Mouse (Mus musculus) ZHBTc4 (cell line): ENCODE measurements around the gene Daxx.
A peak's percentile ranks its signal among the peaks of the same experiment; 100 is the strongest.
"Not testable (repeated sequence)": the region's sequence is repeated elsewhere in the genome, so short reads cannot be mapped to it uniquely, and the experiment has no call there.

Source experiments
- DNase-seq: peaks from one replicate; pipeline ENCODE4 v3.0.0-alpha.2; 2011; ENCODE audit warnings: low read depth, low spot score

The Daxx gene

DNA sequence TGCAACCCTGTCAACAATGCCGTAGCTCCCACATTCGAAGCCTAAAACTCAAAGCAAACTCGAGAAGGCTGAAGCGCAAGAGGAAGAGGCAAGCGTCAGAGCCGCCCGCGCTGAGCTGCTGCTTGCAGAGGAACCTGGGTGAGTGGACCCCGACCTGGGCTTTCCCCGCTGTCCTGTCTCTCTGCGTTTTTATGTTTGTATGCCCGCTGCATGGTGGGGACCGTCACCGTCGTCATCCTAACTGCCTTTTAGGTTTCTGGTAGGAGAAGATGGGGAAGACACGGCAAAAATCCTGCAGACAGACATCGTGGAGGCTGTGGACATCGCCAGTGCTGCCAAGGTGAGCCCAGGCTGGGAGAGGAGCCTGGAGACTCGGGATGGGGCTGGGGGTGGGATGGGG is 32.2 kb downstream of the Daxx start:
- DNase-seq, result no peak

DNA sequence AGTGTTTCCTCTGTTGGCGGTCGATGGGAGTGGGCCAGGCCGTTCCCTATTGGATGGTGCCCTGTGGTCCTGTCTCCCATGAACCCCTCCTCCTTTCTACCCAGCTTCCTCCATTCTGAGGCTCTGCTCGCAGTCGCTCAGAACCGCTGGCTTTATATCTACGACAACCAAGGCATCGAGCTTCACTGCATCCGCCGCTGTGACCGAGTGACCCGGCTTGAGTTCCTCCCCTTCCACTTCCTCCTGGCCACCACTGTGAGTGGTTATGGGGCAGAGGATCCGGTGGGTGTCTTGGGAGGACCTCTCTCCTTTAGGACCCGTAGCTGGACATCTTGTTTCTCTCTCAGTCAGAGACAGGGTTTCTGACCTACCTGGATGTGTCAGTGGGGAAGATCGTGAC is 34.2 kb downstream of the Daxx start:
- DNase-seq, result peak; percentile 17

DNA sequence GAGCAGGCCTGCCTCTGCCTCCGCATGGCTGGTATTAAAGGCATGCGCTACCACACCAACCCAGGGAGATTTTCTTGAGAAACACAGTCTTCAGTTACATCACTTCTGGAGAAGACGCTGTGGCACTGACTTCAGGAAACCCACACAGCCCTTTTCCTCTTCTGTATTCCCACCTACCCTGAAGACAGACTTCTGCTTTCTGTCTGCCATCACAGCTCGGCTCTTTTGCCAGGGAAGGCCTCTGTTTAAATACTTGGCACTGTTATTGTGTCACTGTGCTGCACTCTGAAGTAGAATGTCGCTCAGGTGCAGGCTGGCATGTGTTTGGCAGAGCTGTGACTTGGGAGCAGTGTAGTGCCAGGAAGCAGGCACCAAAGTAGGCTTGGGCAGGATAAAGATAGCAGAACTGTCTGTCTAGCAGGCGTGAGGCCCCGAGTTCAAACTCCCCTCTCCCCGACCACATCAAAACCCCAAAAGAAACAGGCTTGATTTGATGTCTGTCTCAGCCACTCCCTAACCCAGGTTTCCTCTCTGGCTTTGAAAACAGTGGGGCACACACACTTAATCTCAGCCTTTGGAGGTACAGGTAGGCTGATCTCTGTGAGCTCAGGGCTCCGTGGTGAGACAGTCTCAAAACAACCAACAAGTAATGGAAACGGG is 38.3 kb downstream of the Daxx start:
- no peak for DNase-seq

DNA sequence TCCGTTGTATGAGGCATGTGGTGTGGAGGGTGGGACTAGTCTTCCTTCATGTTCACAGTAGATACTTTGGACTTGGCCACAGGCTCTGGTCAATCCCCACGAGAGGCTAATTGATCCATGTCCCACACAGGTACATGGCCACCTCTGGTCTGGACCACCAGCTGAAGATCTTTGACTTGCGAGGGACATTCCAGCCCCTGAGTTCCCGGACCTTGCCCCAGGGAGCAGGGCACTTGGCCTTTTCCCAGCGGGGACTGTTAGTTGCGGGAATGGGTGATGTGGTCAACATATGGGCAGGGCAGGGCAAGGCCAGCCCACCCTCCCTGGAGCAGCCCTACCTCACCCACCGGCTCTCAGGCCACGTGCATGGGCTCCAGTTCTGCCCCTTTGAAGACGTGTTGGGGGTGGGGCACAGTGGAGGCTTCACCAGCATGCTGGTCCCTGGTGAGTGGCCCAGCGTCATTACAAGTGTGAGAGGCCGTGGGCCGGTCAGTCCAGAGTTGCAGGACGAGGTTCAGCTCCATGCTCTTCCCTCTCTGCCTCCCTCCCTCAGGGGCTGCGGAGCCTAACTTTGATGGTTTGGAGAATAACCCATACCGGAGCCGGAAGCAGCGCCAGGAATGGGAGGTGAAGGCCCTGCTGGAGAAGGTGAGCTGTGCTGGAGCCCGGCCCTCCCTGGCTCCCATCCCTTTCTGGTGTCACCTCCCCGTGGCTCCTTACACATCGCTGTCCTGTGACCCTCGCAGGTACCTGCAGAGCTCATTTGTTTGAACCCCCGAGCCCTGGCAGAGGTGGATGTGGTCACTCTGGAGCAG is 39.1 kb downstream of the Daxx start:
- no peak for DNase-seq

DNA sequence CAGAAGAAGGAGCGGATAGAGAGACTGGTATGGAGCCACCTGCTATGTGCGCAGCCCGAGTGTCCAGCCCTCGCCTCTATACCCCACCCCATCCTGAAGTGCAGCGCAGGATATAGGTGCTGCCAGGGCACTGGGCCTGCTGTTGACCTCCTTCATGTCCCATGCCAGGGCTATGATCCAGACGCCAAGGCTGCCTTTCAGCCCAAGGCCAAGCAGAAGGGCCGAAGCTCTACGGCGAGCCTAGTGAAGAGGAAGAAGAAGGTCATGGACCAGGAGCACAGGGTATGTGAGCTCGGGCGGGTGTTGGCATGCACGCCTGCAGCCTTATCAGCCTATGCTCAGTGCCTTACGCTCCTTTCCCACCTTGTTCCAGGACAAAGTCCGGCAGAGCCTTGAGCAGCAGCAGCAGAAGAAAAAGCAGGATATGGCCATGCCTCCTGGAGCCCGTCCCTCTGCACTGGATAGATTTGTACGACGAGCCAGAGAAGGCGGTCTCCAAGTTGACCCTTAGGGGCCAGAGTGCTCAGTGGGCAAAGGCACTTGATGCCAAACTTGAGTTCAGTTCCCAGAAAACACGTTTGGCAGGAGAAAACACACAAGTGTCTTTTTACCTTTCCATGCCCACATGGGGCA is 39.8 kb downstream of the Daxx start:
- no peak for DNase-seq

DNA sequence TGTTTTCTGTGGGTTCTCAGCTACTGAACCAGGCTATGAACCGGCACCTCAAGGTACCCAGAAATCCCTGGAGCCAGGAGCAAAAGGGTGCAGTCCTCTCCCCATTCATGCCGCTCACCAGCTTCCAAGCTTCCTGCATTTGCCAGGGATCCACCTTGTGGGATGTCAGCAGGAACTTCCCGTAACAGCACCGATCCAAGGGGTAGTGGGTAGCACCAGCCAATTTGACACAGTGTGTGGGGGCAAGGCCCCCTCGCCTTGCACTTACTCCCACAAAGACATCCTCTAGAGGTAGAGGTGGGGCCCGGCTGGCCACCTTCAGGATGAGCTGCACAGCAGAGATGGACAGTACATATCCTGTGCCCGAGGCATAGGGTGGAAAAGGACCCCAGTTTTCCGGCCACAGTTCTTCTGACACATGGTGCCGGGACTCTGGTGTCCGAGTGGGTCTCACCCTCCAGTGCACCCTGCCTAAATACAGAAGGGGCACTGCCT is 41.0 kb downstream of the Daxx start:
- DNase-seq, result peak; percentile 22

DNA sequence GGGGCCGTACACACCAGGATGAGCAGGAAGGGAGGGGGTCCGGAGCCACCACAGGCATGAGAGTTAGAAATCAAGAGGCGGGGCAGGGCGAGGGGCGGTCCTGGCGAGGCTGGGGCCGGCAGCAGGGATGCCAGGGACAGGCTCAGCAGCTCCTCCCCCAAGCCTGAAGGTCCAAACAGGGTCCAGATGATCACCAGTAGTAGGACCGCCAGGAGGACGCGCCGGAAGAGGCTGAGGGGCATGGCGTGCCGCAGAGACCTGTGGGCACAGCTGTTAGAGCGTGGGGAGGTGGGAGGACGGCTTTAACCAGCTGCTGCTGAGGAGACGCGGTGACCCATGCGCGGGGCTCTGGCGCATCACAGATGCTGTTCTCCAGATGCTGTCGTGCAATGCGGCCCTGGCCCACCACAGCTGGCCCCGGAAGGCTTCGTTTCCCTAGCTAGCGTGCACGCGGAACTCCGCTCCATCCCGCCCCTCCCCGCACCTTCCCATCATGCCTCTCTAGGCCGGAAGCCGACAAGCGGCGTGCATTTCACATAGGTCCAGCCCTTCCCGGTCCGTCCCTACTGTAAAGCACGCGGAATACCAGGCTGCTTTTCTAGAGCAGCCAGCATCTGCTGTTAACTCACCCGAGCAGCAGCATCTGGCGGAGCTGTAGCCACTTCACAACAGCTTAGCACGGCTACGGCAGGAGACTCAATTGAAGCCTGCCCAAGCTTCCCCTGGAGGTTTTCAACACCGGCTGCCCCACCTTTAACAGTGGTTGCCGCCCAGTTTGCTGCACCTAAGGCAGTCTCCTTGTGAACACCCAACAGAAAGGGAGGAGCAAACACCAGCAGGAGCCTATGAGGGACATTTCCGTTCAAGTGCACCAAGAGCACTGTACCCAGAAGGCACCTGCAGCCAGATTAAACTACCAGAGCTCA is 42.1 kb downstream of the Daxx start, which contains the start of gene B3galt4:
Gene B3galt4, minus strand, starts transcription at position 468 of the 926 bp plus-strand sequence.
- DNase-seq, result peak; percentile 96

DNA sequence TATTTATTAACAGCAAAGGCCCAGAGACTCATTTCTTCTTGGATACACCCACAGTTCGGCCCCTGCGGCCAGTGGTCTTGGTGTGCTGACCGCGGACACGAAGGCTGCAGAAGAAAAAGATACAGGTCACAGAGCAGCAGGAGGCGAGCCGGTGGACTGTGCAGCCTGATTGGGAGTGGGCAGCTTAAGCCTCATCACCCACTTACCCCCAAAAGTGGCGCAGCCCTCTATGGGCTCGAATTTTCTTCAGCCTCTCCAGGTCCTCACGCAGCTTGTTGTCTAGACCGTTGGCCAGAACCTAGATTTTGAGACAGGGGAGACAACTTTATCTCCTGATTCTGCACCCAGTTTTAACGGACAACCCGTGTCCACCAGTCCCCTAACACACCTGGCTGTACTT is 42.8 kb downstream of the Daxx start:
- DNase-seq, result not testable (repeated sequence)

DNA sequence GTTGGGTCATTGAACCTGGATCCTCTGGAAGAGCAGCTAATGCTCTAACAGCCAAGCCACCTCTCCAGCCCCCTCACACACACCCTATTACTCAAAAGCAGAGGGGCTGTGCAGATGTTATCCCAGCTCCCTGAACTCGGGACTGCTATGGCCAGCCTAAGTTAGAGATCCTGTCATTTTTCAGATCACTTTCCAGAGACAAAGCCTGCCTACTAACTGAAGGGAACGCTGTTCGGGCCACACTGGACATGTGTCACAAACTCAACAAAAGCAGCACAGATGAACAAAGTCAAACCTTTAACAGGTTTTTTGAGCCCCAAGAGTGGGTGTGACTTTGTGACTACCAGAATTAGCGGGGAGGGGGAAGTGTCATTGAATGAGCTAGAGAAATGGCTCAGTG is 43.7 kb downstream of the Daxx start:
- peak; percentile 32 for DNase-seq

DNA sequence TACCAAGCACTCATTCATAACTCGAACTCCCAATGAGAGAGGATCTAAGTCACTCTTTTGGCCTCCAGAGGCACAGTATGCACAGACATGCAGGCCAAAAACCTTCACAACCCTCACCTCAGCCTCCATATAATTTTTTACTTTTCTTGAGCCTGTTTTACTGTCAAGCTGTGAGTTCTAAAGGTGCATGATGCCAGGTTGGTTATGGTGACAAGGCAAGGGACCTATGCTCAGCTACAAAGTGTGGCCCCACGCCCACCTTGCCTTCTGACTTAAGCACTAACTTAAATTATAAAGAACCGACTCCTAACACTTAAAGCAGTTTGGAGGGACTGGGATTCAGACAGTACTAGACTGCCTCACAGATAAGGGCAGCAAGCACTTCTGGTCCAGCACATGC is 44.1 kb downstream of the Daxx start:
- peak; percentile 21 for DNase-seq

DNA sequence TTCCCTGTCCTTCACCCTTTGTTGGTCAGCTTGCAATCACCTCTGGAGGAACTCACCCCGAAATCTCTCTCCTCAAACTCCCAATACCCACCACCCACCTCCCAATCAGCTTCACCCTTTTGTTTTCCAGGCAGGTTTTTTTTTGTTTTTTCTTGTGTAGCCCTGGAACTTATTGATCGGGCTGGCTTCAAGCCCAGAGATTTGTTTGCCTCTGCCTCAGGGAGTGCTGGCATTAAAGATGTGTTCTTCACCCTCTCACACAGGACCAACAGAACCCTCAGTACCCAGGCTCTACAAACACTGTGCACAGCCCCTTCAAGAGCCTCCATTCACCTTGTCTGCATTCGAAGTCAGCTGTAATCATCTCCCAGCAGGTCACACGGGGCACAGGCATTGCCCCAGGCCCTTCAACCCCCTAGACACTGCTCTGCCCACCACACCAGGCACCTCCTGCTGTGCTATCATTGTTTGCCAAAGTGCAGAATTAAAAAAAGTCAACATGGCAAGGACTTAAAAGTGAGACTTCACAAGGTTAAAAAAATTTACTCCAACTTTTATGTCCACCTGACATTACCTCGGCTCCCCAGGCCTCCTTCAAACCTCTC is 44.8 kb downstream of the Daxx start:
- DNase-seq, result peak; percentile 26

DNA sequence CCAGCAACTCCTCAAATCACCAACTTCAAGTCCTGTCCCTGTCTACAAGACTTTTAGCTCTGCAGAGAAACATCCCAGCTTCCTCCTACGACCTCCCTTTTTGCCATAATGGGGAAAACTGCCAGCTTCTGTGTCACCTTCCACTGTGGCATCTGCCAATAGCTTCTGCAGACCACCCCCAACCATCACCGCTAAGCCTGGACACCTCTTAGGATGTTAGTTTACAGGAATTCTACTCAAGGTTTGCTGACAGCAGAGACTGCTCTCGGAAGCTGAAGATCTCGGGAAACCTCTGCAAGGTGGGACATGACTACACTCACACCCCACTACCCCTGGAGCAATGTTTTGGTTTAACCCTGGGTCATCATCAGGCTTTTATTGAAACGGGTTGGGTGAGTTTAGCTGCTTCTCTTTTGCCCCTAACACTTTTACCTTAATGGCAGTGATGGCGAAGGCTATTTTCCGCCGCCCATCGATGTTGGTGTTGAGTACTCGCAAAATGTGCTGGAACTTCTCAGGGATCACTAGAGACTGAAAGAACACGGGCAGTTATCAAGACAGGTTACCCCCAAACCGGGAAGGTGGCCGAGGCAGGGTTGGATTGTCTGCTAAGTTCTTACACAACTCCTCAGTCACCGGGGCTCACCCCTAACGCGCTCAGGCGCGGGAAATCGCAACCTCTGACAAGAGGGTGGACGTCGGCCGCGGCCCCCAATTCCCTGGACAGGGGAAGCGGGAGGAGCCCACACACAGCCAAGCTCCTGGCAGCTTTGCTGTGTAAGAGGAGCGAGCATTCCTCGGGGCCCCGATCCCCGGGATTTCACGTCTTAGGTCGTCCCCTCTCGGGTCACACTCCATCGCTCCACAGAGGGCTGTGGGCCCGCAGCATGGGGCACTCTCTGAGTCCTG is 45.7 kb downstream of the Daxx start:
- peak; percentile 32 for DNase-seq

DNA sequence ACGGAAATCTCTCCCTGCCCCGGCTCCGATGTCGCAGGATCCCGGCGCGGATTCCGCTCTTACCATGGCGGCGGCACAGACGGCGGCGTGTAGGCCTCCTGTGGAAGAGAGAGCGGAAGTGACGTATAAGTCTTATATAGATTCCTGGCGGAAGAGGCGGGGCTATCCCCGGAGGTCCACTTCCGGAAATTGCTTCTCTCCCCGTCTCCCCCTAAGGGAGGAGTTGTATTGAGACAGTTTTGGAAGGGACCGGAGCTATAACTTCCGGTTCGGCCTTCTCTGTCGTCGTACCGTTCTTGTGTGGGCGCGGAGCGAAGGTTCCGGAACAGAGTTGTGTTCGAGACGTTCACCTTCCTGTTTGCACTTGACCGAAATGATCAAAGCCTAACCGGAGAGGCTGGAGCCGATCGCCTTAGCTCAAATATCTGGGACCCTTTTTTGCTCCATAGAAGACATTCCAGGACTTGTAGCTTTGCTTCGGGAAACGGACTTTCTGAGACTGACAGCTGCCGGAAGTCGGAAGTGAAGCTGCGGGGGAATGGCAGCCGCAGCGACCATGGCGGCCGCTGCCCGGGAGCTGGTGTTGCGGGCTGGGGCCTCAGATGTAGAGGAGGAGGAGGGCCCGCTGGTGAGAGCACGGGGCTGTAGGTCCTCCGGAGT is 46.5 kb downstream of the Daxx start, which contains the start of the genes Vps52 and Rps18:
Gene Vps52, plus strand, starts transcription at position 258 of the 660 bp plus-strand sequence.
Gene Rps18, minus strand, starts transcription at position 447 of the 660 bp plus-strand sequence.
- DNase-seq, result peak; percentile 98

DNA sequence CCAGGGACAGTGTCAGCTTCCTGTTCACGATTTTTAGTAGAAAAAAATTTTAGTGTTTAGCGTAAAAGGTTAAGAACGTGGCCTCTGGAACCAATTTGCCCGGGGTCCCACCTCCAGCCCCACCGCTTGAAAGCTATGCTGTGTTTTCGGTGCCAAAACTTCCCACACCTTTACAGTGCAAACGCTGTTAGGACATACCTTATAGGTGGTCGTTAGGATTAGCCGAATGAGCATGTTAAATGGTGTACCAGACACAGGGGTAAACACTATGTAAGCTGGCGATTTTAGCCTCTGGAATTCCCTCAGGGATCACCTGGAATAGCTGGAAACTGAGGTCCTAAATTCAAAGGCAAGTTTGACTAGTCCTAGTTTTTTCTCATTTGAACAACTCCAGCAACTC is 47.1 kb downstream of the Daxx start:
- DNase-seq, result no peak

DNA sequence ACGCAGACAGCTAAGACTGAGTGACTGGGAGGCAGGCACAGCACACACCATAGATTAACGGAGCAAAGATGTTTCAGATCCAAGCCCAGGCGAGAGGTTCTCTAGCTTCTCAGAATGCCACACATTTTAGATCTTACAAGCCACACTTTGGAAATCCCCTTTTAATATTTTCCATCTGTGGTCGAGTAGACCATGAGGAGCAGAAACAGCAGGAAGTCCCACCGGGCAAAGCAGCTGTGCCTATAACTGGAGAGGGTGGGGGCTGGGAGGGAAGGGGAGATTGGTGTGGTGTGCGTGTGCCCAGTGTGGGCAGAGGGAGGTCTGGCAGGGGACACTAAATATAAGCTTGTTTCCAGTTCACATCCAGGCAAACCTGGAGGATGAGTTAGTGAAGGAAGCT is 48.3 kb downstream of the Daxx start:
- no peak for DNase-seq

DNA sequence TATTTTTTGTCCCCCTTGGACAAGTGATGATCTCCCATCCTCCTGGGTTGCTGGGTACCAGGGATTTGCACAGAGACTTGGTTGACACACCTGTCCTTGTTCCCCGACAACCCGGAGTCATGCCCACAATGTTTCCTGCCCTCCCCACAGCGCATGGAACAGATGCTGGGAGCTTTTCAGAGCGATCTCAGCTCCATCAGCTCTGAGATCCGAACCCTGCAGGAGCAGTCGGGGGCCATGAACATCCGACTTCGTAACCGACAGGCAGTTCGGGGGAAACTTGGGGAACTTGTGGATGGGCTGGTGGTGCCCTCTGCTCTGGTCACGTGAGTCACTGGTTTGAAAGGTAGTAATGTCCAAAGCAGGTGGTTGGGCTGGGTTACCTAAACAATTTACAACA is 49.2 kb downstream of the Daxx start:
- DNase-seq, result no peak

DNA sequence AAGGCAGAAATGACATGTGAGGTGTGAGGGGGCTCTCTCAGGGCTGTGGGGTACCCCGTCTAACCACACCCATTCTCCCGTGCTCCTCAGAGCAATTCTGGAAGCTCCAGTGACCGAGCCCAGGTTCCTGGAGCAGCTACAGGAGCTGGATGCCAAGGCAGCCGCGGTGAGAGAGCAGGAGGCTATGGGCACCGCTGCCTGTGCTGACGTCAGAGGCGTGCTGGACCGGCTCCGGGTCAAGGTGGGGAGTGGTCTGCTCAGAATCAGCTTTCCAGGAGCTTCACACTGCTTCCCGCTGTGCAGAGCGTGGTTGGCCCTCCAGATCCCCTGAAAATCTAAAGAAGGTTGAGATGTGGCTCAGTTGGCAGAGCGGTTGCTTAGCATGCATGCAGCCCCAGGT is 49.9 kb downstream of the Daxx start:
- DNase-seq, result no peak

DNA sequence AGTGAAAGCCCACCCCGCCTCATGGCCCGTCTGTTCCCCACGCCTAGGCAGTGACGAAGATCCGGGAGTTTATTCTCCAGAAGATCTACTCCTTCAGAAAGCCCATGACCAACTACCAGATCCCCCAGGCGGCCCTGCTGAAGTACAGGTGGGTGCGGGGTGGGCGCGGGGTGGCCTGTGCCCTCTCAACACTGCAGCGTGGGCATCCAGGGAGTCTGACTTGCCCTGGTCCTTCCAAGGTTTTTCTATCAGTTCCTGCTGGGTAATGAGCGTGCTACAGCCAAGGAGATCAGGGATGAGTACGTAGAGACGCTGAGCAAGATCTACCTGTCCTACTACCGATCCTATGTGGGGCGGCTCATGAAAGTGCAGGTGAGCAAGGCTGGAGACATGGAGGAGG is 50.7 kb downstream of the Daxx start:
- no peak for DNase-seq

DNA sequence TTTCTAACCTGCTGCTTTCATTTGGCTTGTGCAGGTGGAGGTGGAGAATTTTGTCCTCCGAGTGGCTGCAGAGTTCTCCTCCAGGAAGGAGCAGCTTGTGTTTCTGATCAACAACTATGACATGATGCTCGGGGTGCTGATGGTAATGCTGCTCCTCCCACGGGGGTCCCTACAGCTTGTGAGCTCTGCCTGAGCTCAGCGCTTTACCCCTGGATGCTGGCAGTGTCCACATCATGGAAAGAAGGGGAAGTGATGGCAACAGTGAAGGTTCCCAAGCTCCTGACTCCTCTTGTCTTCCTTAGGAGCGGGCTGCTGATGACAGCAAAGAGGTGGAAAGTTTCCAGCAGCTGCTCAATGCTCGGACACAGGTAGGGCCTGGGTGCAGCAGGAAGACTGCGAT is 53.7 kb downstream of the Daxx start:
- no peak for DNase-seq
